Mouse (Mus musculus): Measurements from ENCODE around the gene Fpr1. TPM values are rescaled to one million over a fixed set of nuclear protein-coding genes. Genes with fewer than 3 reads are reported as not detected.

Fpr1 gene
- polyA plus RNA-seq, 1 experiment, result not detected

DNA sequence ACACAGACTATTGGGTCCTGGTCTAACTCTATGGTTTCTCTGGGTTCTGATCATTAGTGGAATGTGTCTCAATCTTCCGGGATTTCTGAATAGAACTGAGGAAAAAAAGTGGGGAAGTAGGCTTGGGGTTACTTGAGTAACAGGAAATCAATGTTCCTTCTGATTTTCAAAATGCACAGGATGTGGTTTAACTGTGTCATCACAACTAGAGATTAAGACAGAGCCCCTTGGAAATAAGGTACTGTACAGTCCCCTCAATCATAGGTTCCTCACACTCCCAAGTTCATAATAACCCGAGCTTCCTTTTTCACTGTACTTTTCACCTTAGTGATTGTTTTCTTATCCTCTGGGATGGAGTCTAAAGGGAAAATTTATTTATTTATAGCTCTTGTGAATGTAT lies 12.0 kb downstream of the Fpr1 start:
- Histone ChIP-seq H3K27me3 (ENCODE audit: control insufficient read depth, insufficient read depth, low read length, poor library complexity, severe bottlenecking) (no peaks in the 10 kb centered on the region), H3K27ac (ENCODE audit: insufficient read depth, low read length) (no peak overlapping the region), H3K9me3 (replicated peaks; ENCODE audit: control insufficient read depth, insufficient read depth, low read length, poor library complexity, severe bottlenecking) (no peaks in the 10 kb centered on the region), H3K36me3 (ENCODE audit: control insufficient read depth, insufficient read depth, low read length, poor library complexity, severe bottlenecking) (no peaks in the 10 kb centered on the region), H3K9ac (ENCODE audit: low read depth, poor library complexity, severe bottlenecking) (no peak overlapping the region), H3K4me3 (ENCODE audit: low read depth, low read length) (no peak overlapping the region), H3K4me1 (ENCODE audit: control insufficient read depth, insufficient read depth, low read length) (no peaks in the 10 kb centered on the region)
- TF ChIP-seq CTCF (IDR thresholded peaks at IDR 0.05; ENCODE audit: low read depth, low read length) (no peak), POLR2A (IDR thresholded peaks at IDR 0.05; ENCODE audit: insufficient read depth, low read length) (no peak), EP300 (IDR thresholded peaks at IDR 0.05; ENCODE audit: insufficient read depth, low read depth, low read length) (no peak)

GRCm38 (mm10) chr17:17870892-17871550 lies 12.7 kb downstream of the Fpr1 start:
- TF ChIP-seq POLR2A (IDR thresholded peaks at IDR 0.05; ENCODE audit: insufficient read depth, low read length), result no peak
- TF ChIP-seq EP300 (IDR thresholded peaks at IDR 0.05; ENCODE audit: insufficient read depth, low read depth, low read length), result no peak
- no peak for TF ChIP-seq CTCF (IDR thresholded peaks at IDR 0.05; ENCODE audit: low read depth, low read length)

DNA sequence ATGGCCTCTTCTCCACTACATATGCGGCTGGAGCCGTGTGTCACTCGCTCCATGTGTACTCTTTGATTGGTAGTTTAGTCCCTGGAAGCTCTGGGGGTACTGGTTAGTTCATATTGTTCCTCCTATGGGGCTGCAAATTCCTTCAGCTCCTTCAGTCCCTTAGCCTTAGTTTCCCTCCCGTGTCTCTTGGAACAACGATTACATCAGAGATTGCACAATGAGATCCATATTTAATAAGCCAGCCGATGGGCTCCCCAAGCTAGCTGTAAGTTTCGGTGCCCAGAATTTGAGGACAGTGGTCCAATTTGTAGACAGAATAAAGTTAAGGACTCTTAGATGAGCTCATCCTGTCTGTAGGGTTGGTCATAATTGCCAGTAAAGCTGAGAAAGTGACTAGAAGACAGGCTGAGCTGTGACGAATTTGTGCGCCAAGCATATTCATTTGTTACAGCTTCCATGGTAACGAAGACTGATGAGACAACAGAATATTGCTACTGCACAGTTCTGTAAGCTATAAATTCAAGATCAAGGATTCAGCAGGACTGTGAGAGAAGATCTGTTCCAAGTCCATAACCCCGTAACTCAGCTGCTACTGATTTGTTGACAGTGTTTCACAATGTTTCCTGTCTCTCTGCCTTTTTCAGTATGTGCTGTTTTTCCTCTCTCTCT lies 16.8 kb downstream of the Fpr1 start:
- TF ChIP-seq CTCF (IDR thresholded peaks at IDR 0.05; ENCODE audit: low read depth, low read length), result no peak
- Histone ChIP-seq H3K9ac (ENCODE audit: low read depth, poor library complexity, severe bottlenecking) (no peak overlapping the region), H3K27me3 (ENCODE audit: control insufficient read depth, insufficient read depth, low read length, poor library complexity, severe bottlenecking) (no peaks in the 10 kb centered on the region), H3K9me3 (replicated peaks; ENCODE audit: control insufficient read depth, insufficient read depth, low read length, poor library complexity, severe bottlenecking) (no peaks in the 10 kb centered on the region), H3K4me3 (ENCODE audit: low read depth, low read length) (no peak overlapping the region), H3K27ac (ENCODE audit: insufficient read depth, low read length) (no peak overlapping the region), H3K4me1 (ENCODE audit: control insufficient read depth, insufficient read depth, low read length) (no peaks in the 10 kb centered on the region), H3K36me3 (ENCODE audit: control insufficient read depth, insufficient read depth, low read length, poor library complexity, severe bottlenecking) (no peaks in the 10 kb centered on the region)

More at GRCm38 (mm10) chr17:17870892-17871550, 12.7 kb downstream of the Fpr1 start:
- H3K4me1 ChIP-seq (ENCODE audit: control insufficient read depth, insufficient read depth, low read length), result no peaks in the 10 kb centered on the region
- H3K36me3 ChIP-seq (ENCODE audit: control insufficient read depth, insufficient read depth, low read length, poor library complexity, severe bottlenecking), result no peaks in the 10 kb centered on the region
- H3K27ac ChIP-seq (ENCODE audit: insufficient read depth, low read length), result no peak overlapping the region
- H3K27me3 ChIP-seq (ENCODE audit: control insufficient read depth, insufficient read depth, low read length, poor library complexity, severe bottlenecking), result no peaks in the 10 kb centered on the region
- H3K9ac ChIP-seq (ENCODE audit: low read depth, poor library complexity, severe bottlenecking), result no peak overlapping the region
- H3K9me3 ChIP-seq (replicated peaks; ENCODE audit: control insufficient read depth, insufficient read depth, low read length, poor library complexity, severe bottlenecking), result no peaks in the 10 kb centered on the region
- H3K4me3 ChIP-seq (ENCODE audit: low read depth, low read length), result no peak overlapping the region

GRCm38 (mm10) chr17:17865168-17865567 lies 18.6 kb downstream of the Fpr1 start:
- Histone ChIP-seq H3K9ac (ENCODE audit: low read depth, poor library complexity, severe bottlenecking) (no peak overlapping the region), H3K9me3 (replicated peaks; ENCODE audit: control insufficient read depth, insufficient read depth, low read length, poor library complexity, severe bottlenecking) (no peaks in the 10 kb centered on the region), H3K4me3 (ENCODE audit: low read depth, low read length) (no peak overlapping the region), H3K36me3 (ENCODE audit: control insufficient read depth, insufficient read depth, low read length, poor library complexity, severe bottlenecking) (no peaks in the 10 kb centered on the region), H3K27ac (ENCODE audit: insufficient read depth, low read length) (no peak overlapping the region), H3K4me1 (ENCODE audit: control insufficient read depth, insufficient read depth, low read length) (no peaks in the 10 kb centered on the region), H3K27me3 (ENCODE audit: control insufficient read depth, insufficient read depth, low read length, poor library complexity, severe bottlenecking) (no peaks in the 10 kb centered on the region)
- TF ChIP-seq POLR2A (IDR thresholded peaks at IDR 0.05; ENCODE audit: insufficient read depth, low read length) (no peak), CTCF (IDR thresholded peaks at IDR 0.05; ENCODE audit: low read depth, low read length) (no peak), EP300 (IDR thresholded peaks at IDR 0.05; ENCODE audit: insufficient read depth, low read depth, low read length) (no peak)

DNA sequence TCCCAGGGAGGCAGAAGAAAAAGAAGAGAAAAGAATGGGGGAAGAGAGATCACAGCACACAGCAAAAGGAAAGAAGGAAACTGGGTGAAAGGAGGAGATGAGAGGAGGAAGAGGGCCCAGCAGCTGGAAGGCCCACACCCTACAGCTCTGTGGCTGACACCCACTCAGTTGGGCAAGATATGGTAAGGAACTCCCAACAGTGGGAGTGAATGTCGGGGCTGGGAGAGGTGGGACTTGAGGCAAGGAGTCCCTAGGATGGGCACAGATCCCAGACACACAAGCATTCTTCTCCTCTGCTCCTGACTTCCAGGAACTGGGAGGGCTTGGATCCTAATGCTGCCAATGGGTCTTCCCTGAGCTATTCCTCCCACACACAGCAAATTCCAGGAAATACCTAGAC lies 21.4 kb downstream of the Fpr1 start:
- H3K27ac ChIP-seq (ENCODE audit: insufficient read depth, low read length), result no peak overlapping the region
- no peaks in the 10 kb centered on the region for H3K9me3 ChIP-seq (replicated peaks; ENCODE audit: control insufficient read depth, insufficient read depth, low read length, poor library complexity, severe bottlenecking)
- TF ChIP-seq CTCF (IDR thresholded peaks at IDR 0.05; ENCODE audit: low read depth, low read length) (no peak), POLR2A (IDR thresholded peaks at IDR 0.05; ENCODE audit: insufficient read depth, low read length) (no peak), EP300 (IDR thresholded peaks at IDR 0.05; ENCODE audit: insufficient read depth, low read depth, low read length) (no peak)
- H3K36me3 ChIP-seq (ENCODE audit: control insufficient read depth, insufficient read depth, low read length, poor library complexity, severe bottlenecking), result no peaks in the 10 kb centered on the region
- H3K4me1 ChIP-seq (ENCODE audit: control insufficient read depth, insufficient read depth, low read length), result no peaks in the 10 kb centered on the region
- H3K4me3 ChIP-seq (ENCODE audit: low read depth, low read length), result no peak overlapping the region
- no peaks in the 10 kb centered on the region for H3K27me3 ChIP-seq (ENCODE audit: control insufficient read depth, insufficient read depth, low read length, poor library complexity, severe bottlenecking)
- no peak overlapping the region for H3K9ac ChIP-seq (ENCODE audit: low read depth, poor library complexity, severe bottlenecking)

DNA sequence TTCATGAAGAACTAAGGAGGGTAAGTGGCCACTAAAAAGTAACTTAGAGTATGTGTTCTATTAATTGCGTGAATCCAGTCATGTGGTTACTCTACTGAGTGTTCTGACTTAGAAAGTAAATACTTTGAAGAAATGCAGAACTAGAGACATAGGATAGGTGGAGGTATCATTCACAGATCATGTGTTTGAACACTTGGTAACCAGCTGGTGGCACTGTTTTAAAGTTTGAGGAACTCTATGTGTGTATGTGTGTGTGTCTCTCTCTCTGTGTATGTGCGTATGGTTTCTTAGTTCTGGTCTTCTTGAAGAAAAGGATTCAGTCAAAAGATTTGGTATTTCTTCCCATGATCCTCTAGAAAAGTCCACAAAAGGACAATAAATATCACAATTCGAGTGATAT lies 23.6 kb downstream of the Fpr1 start:
- no peak overlapping the region for H3K27ac ChIP-seq (ENCODE audit: insufficient read depth, low read length)
- H3K9me3 ChIP-seq (replicated peaks; ENCODE audit: control insufficient read depth, insufficient read depth, low read length, poor library complexity, severe bottlenecking), result no peaks in the 10 kb centered on the region
- H3K9ac ChIP-seq (ENCODE audit: low read depth, poor library complexity, severe bottlenecking), result no peak overlapping the region
- no peaks in the 10 kb centered on the region for H3K36me3 ChIP-seq (ENCODE audit: control insufficient read depth, insufficient read depth, low read length, poor library complexity, severe bottlenecking)
- H3K4me3 ChIP-seq (ENCODE audit: low read depth, low read length), result no peak overlapping the region
- no peaks in the 10 kb centered on the region for H3K27me3 ChIP-seq (ENCODE audit: control insufficient read depth, insufficient read depth, low read length, poor library complexity, severe bottlenecking)
- TF ChIP-seq CTCF (IDR thresholded peaks at IDR 0.05; ENCODE audit: low read depth, low read length) (no peak), POLR2A (IDR thresholded peaks at IDR 0.05; ENCODE audit: insufficient read depth, low read length) (no peak), EP300 (IDR thresholded peaks at IDR 0.05; ENCODE audit: insufficient read depth, low read depth, low read length) (no peak)
- H3K4me1 ChIP-seq (ENCODE audit: control insufficient read depth, insufficient read depth, low read length), result no peaks in the 10 kb centered on the region
